Mouse (Mus musculus) intestine, embryonic 16.5 days (tissue): ENCODE results near the gene Wwc2. TPM values are rescaled to one million over a fixed set of nuclear protein-coding genes. Genes with fewer than 3 reads are reported as not detected.
A peak's percentile ranks its signal among the peaks of the same experiment; 100 is the strongest.

Source experiments
- ATAC-seq: fragments of 200-750 bp; cut with Nextera tagmentation; 2 replicates; pipeline ENCODE4 v1.8.0; 2017; ENCODE audit warnings: moderate TSS enrichment, moderate library complexity
- H3K27ac ChIP-seq: fragments of 300-500 bp; sonication (generic); 2 replicates; pipeline ENCODE4 v1.5.1; 2014; ENCODE audit warnings: mild to moderate bottlenecking, low read length
- H3K27me3 ChIP-seq: fragments of 300-500 bp; sonication (generic); replicated peaks from 2 replicates; pipeline ENCODE4 v1.6.1; 2014; ENCODE audit warnings: low read length, control low read depth, mixed read lengths; ENCODE audit not compliant: control insufficient read depth, insufficient read depth
- H3K36me3 ChIP-seq: fragments of 300-500 bp; sonication (generic); 2 replicates; pipeline ENCODE4 v1.6.1; 2014; ENCODE audit warnings: low read length, control low read depth; ENCODE audit not compliant: control insufficient read depth, insufficient read depth
- H3K4me1 ChIP-seq: fragments of 300-500 bp; sonication (generic); 2 replicates; pipeline ENCODE4 v1.6.1; 2014; ENCODE audit warnings: low read length, control low read depth, mixed read lengths; ENCODE audit not compliant: control insufficient read depth, insufficient read depth
- H3K4me2 ChIP-seq: fragments of 300-500 bp; sonication (generic); 2 replicates; pipeline ENCODE4 v1.6.1; 2014; ENCODE audit warnings: low read depth, low read length, control low read depth
- H3K4me3 ChIP-seq: fragments of 300-500 bp; sonication (generic); 2 replicates; pipeline ENCODE4 v1.5.1; 2014; ENCODE audit warnings: mild to moderate bottlenecking, low read length
- H3K9ac ChIP-seq: fragments of 300-500 bp; sonication (generic); 2 replicates; pipeline ENCODE4 v1.6.1; 2014; ENCODE audit warnings: low read depth, low read length
- H3K9me3 ChIP-seq: fragments of 300-500 bp; sonication (generic); 2 replicates; pipeline ENCODE4 v1.6.1; 2016; ENCODE audit warnings: low read length, control low read depth; ENCODE audit not compliant: control insufficient read depth
- WGBS: fragments of 180-500 bp; shearing (Covaris S2); extraction: QIAGEN DNeasy Blood & Tissue Kit; methylation state at CpG from one replicate; pipeline ENCODE4 v1.1.7; 2014; 5-methylcytosine and 5-hydroxymethylcytosine counted together
- polyA plus RNA-seq: library from polyadenylated mRNA; unstranded; fragments of >200 nt; fragmentation: Nextera tagmentation; extraction: Ambion mirVana; gene quantifications from 2 replicates; pipeline ENCODE4 v1.2.1, GENCODE M21; 2015

Gene Wwc2
- polyA plus RNA-seq, 1 experiment from 2014 or later, result 5.6 TPM

- no peak overlapping the region for H3K4me3 ChIP-seq
- H3K36me3 ChIP-seq, result no peaks in the 10 kb centered on the region
- no peak overlapping the region for H3K9ac ChIP-seq
- no peaks in the 10 kb centered on the region for H3K9me3 ChIP-seq
- H3K27me3 ChIP-seq, result no peaks in the 10 kb centered on the region
- H3K4me2 ChIP-seq, result no peak overlapping the region; the same call in 1 of the 2 replicates
- no peak for ATAC-seq
- peaks cover 6% of the 10 kb centered on the region for H3K4me1 ChIP-seq
- WGBS, result 87% methylated on average over 6 of the region's 6 CpGs
- no peak overlapping the region for H3K27ac ChIP-seq
Measured at GRCm38 (mm10) chr8:47995391-47995790, 4.7 kb upstream of the Wwc2 start.

DNA sequence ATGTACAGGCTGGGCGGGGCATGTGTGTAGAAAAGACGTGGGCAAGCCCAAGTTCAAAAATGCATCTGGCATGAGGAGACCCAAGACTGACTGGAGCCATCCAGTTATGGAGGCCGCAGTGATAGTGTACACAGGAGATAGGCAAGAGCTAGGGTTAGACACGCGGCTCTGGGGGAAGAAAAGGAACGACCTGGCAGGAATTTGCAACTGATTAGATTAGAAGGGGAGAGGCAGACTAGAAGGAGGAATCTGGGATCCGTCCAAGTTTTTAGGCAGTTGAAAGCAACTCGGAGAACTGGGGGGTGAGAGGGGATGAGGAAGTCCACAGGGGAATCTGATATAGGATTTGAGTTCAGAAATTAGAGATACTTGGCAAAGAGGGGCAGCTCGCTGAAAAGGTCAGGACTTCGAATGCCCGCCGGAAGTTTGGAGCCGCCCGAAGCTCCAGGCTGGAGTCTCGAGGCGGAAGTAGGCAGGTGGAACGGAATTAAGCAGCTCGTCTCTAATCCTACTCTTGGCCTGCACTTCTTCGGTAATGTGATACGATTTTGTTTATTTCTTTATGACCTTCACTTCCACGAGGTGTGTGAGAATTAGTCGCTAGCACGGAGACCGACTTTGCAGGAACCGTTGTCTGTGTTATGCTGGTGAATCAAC lies 4.0 kb upstream of the Wwc2 start:
- Histone ChIP-seq H3K27me3 (no peaks in the 10 kb centered on the region), H3K27ac (no peak overlapping the region), H3K36me3 (no peaks in the 10 kb centered on the region), H3K9me3 (no peaks in the 10 kb centered on the region), H3K4me3 (peak overlapping the region; percentile 9), H3K4me1 (peaks cover 6% of the 10 kb centered on the region), H3K4me2 (peak overlapping the region; percentile 30), H3K9ac (peak overlapping the region; percentile 35)
- 34% methylated on average over 25 of the region's 25 CpGs for WGBS
- no peak for ATAC-seq

GRCm38 (mm10) chr8:47990386-47990772 lies 345 bp downstream of the Wwc2 start:
- H3K36me3 ChIP-seq, result no peaks in the 10 kb centered on the region
- peaks cover 28% of the 10 kb centered on the region for H3K4me1 ChIP-seq
- WGBS, result under 1% methylated on average over 42 of the region's 45 CpGs
- peak overlapping the region; percentile 97 for H3K9ac ChIP-seq
- H3K9me3 ChIP-seq, result no peaks in the 10 kb centered on the region
- peak; percentile 95 for ATAC-seq
- H3K4me3 ChIP-seq, result peak overlapping the region; percentile 94
- peak overlapping the region; percentile 92 for H3K27ac ChIP-seq
- no peaks in the 10 kb centered on the region for H3K27me3 ChIP-seq
- H3K4me2 ChIP-seq, result peak overlapping the region; percentile 95

- peak overlapping the region; percentile 97 for H3K9ac ChIP-seq
- peak overlapping the region; percentile 94 for H3K4me3 ChIP-seq
- H3K4me1 ChIP-seq, result peaks cover 31% of the 10 kb centered on the region
- no peaks in the 10 kb centered on the region for H3K36me3 ChIP-seq
- peak; percentile 45 for ATAC-seq
- under 1% methylated on average over 61 of the region's 66 CpGs for WGBS
- H3K4me2 ChIP-seq, result peak overlapping the region; percentile 95
- H3K27me3 ChIP-seq, result no peaks in the 10 kb centered on the region
- H3K27ac ChIP-seq, result peak overlapping the region; percentile 88
- no peaks in the 10 kb centered on the region for H3K9me3 ChIP-seq
Measured at GRCm38 (mm10) chr8:47989655-47990385, 904 bp downstream of the Wwc2 start.

- Histone ChIP-seq H3K4me2 (peak overlapping the region; percentile 95), H3K4me1 (peaks cover 25% of the 10 kb centered on the region), H3K9me3 (no peaks in the 10 kb centered on the region), H3K36me3 (no peaks in the 10 kb centered on the region), H3K27me3 (no peaks in the 10 kb centered on the region), H3K4me3 (peak overlapping the region; percentile 94), H3K9ac (peak overlapping the region; percentile 97), H3K27ac (peak overlapping the region; percentile 88; the same call in 1 of the 2 replicates)
- WGBS, result 26% methylated on average over 8 of the region's 8 CpGs
- no peak for ATAC-seq
Measured at GRCm38 (mm10) chr8:47989211-47989610, 1.5 kb downstream of the Wwc2 start.

DNA sequence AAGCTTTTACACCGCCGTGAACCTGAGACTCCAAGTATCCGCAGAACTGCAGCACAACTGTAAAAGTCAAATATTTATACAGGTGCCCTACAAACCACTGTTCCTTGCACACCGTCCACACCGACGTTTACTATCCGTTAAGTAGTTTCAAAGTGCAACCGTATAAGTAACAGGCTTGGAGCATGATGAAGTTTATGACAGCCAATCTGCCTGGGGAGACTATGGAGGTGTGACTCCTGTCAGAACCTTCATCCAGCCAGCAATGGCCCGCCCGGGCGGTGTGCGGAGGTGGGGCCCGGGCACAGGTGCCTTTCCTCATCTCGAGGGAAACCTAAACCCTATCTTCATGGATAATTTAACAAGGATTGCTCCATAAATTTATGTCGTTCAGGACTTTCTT lies 2.6 kb downstream of the Wwc2 start:
- Histone ChIP-seq H3K27ac (no peak overlapping the region), H3K9ac (0 out of 2 replicates have a peak overlapping the region, but pooled peaks have one; percentile 8), H3K27me3 (no peaks in the 10 kb centered on the region), H3K36me3 (no peaks in the 10 kb centered on the region), H3K9me3 (no peaks in the 10 kb centered on the region), H3K4me1 (peaks cover 25% of the 10 kb centered on the region), H3K4me3 (peak overlapping the region; percentile 12; the same call in 1 of the 2 replicates), H3K4me2 (peak overlapping the region; percentile 49)
- peak; percentile 19; the same call in 1 of the 2 replicates for ATAC-seq
- WGBS, result 43% methylated on average over 15 of the region's 15 CpGs

DNA sequence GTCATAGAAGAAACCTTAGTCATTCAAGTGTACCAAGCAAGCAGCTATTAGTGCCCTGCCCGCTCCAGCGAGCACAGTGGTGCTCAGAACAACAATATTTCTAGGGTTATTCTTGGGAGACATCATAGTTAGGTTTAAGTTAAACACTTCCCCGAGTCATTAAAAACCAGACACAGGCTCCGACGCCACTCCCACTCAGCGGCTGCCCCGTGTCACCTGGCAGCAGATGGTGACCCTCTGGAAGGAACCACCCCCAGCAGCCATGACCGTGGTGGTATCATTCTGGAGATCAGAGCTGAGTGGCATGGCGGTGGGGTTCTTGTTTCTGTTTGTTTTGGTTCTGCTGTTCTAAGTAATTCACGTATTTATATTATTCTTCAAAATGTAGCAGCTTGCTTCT lies 5.1 kb downstream of the Wwc2 start:
- 46% methylated on average over 10 of the region's 10 CpGs for WGBS
- no peaks in the 10 kb centered on the region for H3K36me3 ChIP-seq
- peaks cover 25% of the 10 kb centered on the region for H3K4me1 ChIP-seq
- no peaks in the 10 kb centered on the region for H3K9me3 ChIP-seq
- no peak overlapping the region for H3K27ac ChIP-seq
- ATAC-seq, result no peak
- no peak overlapping the region for H3K9ac ChIP-seq
- no peak overlapping the region for H3K4me3 ChIP-seq
- no peak overlapping the region for H3K4me2 ChIP-seq
- no peaks in the 10 kb centered on the region for H3K27me3 ChIP-seq

DNA sequence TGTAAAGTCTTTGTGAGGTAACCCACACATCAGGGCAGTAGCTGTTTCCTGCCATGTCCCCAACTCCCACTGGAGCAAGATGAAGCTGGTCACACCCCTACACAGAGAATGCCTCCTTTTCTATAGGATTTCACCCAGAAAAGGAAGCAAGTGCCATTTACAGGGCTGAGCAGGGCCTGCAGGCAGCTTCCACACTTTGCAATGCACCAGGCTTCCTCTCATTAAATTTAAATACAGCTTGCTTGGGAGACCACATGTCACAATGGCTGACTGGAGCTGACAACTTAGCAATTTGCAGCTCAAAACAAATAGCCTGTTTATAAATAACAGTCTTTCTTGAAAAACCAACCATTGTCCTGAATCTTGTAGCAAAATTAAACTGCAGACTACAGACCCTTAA lies 5.5 kb downstream of the Wwc2 start:
- Histone ChIP-seq H3K36me3 (no peaks in the 10 kb centered on the region), H3K27ac (no peak overlapping the region), H3K27me3 (no peaks in the 10 kb centered on the region), H3K4me3 (no peak overlapping the region), H3K9ac (no peak overlapping the region), H3K4me2 (no peak overlapping the region), H3K4me1 (peaks cover 25% of the 10 kb centered on the region), H3K9me3 (no peaks in the 10 kb centered on the region)
- no peak for ATAC-seq

GRCm38 (mm10) chr8:47981075-47981474 lies 9.6 kb downstream of the Wwc2 start:
- WGBS, result 86% methylated on average over 6 of the region's 6 CpGs
- H3K4me1 ChIP-seq, result peaks cover 8% of the 10 kb centered on the region
- H3K9me3 ChIP-seq, result no peaks in the 10 kb centered on the region
- ATAC-seq, result no peak
- H3K36me3 ChIP-seq, result 0 out of 2 replicates have a peak, but pooled peaks cover 2% of the 10 kb centered on the region
- H3K4me2 ChIP-seq, result no peak overlapping the region
- no peaks in the 10 kb centered on the region for H3K27me3 ChIP-seq
- H3K27ac ChIP-seq, result no peak overlapping the region
- no peak overlapping the region for H3K9ac ChIP-seq
- no peak overlapping the region for H3K4me3 ChIP-seq
